Mouse (Mus musculus) E14TG2a.4 (cell line): ENCODE measurements around the gene Frmpd2.

Source experiments
- H3K27me3 ChIP-seq: 2 replicates; pipeline ENCODE4 v1.6.1; 2014; ENCODE audit warnings: low read length, control low read depth; ENCODE audit not compliant: insufficient read depth
- H3K36me3 ChIP-seq: 2 replicates; pipeline ENCODE4 v1.6.1; 2014; ENCODE audit warnings: low read length, control low read depth; ENCODE audit not compliant: insufficient read depth
- H3K4me1 ChIP-seq: replicated peaks from 2 replicates; pipeline ENCODE4 v1.6.1; 2014; ENCODE audit warnings: low read depth, low read length, control low read depth
- H3K4me3 ChIP-seq: replicated peaks from 2 replicates; pipeline ENCODE4 v1.5.1; 2014; ENCODE audit warnings: mild to moderate bottlenecking, low read length
- H3K9me3 ChIP-seq: 2 replicates; pipeline ENCODE4 v1.6.1; 2014; ENCODE audit warnings: low read length, control low read depth
- CTCF ChIP-seq: conservative IDR thresholded peaks from 2 replicates; pipeline ENCODE4 v1.5.1; 2014; ENCODE audit warnings: low read length
- NANOG ChIP-seq: IDR thresholded peaks from 2 replicates; pipeline ENCODE4 v1.6.1; 2014; ENCODE audit warnings: borderline replicate concordance, low read length, mixed read lengths
- POU5F1 ChIP-seq: IDR thresholded peaks from 2 replicates; pipeline ENCODE4 v1.6.1; 2014; ENCODE audit warnings: low read length, borderline replicate concordance

Gene Frmpd2

GRCm38 (mm10) chr14:33607431-33607830, 135.9 kb downstream of the Frmpd2 start:
- H3K9me3 ChIP-seq = no peaks in the 10 kb centered on the region
- TF ChIP-seq NANOG (no peak), CTCF (no peak), POU5F1 (no peak)
- no peaks in the 10 kb centered on the region for H3K27me3 ChIP-seq

More at GRCm38 (mm10) chr14:33607431-33607830, 135.9 kb downstream of the Frmpd2 start:
- H3K4me1 ChIP-seq = no peaks in the 10 kb centered on the region
- H3K36me3 ChIP-seq = no peaks in the 10 kb centered on the region
- H3K4me3 ChIP-seq = no peak overlapping the region
